Mouse (Mus musculus): Measurements from ENCODE around the gene Mlph. TPM values are rescaled to one million over a fixed set of nuclear protein-coding genes. Genes with fewer than 3 reads are reported as not detected.

The Mlph gene
- polyA plus RNA-seq, 1 experiment = 0.89 TPM

GRCm38 (mm10) chr1:90926030-90926429 is 11.1 kb downstream of the Mlph start:
- WGBS = 73% methylated on average over 4 of the region's 4 CpGs
- Histone ChIP-seq H3K4me3 (ENCODE audit: extremely low read depth, insufficient read depth, insufficient read length) (no peak overlapping the region), H3K27ac (ENCODE audit: insufficient read depth, low read length) (no peak overlapping the region), H3K4me1 (ENCODE audit: control insufficient read depth, insufficient read depth, insufficient read length) (no peaks in the 10 kb centered on the region), H3K36me3 (ENCODE audit: control insufficient read depth, insufficient read depth, low read length) (no peaks in the 10 kb centered on the region), H3K27me3 (ENCODE audit: control insufficient read depth, insufficient read depth, low read length) (no peaks in the 10 kb centered on the region)
- DNase-seq (ENCODE audit: low read depth in 1 of 2, low spot score in 2 of 2) = no peak
- no peak for TF ChIP-seq POLR2A (IDR thresholded peaks at IDR 0.05; ENCODE audit: low read depth, low read length)
- no peak for TF ChIP-seq CTCF (IDR thresholded peaks at IDR 0.05; ENCODE audit: extremely low read depth, insufficient read depth, insufficient read length, insufficient replicate concordance)

DNA sequence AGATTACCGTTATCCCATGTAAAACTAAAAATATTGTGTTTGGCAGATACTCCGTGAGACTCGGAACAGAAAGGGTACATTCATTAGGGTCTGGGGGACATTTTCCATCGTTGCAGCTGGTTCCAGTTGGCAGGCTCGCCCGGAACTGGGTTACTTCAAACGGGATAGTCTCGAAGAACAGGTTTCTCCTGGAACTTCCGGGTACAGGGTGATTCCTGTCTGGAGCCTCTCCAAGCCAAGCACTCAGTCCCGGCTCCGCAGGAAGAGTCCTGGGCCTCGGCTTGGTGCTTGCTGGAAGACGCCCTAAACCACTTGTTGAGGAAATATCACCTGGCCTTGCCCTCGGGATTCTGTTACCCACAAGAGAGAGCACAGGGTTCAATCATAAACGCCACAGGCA is 12.4 kb downstream of the Mlph start:
- no peaks in the 10 kb centered on the region for H3K4me1 ChIP-seq (ENCODE audit: control insufficient read depth, insufficient read depth, insufficient read length)
- H3K27me3 ChIP-seq (ENCODE audit: control insufficient read depth, insufficient read depth, low read length) = no peaks in the 10 kb centered on the region
- H3K36me3 ChIP-seq (ENCODE audit: control insufficient read depth, insufficient read depth, low read length) = no peaks in the 10 kb centered on the region
- DNase-seq (ENCODE audit: low read depth in 1 of 2, low spot score in 2 of 2) = no peak
- 56% methylated on average over 15 of the region's 15 CpGs for WGBS
- TF ChIP-seq CTCF (IDR thresholded peaks at IDR 0.05; ENCODE audit: extremely low read depth, insufficient read depth, insufficient read length, insufficient replicate concordance) (no peak), POLR2A (IDR thresholded peaks at IDR 0.05; ENCODE audit: low read depth, low read length) (no peak)
- no peak overlapping the region for H3K27ac ChIP-seq (ENCODE audit: insufficient read depth, low read length)
- no peak overlapping the region for H3K4me3 ChIP-seq (ENCODE audit: extremely low read depth, insufficient read depth, insufficient read length)

GRCm38 (mm10) chr1:90927929-90928574 is 13.2 kb downstream of the Mlph start:
- TF ChIP-seq POLR2A (IDR thresholded peaks at IDR 0.05; ENCODE audit: low read depth, low read length) (no peak), CTCF (IDR thresholded peaks at IDR 0.05; ENCODE audit: extremely low read depth, insufficient read depth, insufficient read length, insufficient replicate concordance) (no peak)
- Histone ChIP-seq H3K27me3 (ENCODE audit: control insufficient read depth, insufficient read depth, low read length) (no peaks in the 10 kb centered on the region), H3K27ac (ENCODE audit: insufficient read depth, low read length) (no peak overlapping the region), H3K4me1 (ENCODE audit: control insufficient read depth, insufficient read depth, insufficient read length) (no peaks in the 10 kb centered on the region), H3K36me3 (ENCODE audit: control insufficient read depth, insufficient read depth, low read length) (no peaks in the 10 kb centered on the region), H3K4me3 (ENCODE audit: extremely low read depth, insufficient read depth, insufficient read length) (no peak overlapping the region)
- 14% methylated on average over 23 of the region's 23 CpGs for WGBS
- DNase-seq (ENCODE audit: low read depth in 1 of 2, low spot score in 2 of 2) = no peak

DNA sequence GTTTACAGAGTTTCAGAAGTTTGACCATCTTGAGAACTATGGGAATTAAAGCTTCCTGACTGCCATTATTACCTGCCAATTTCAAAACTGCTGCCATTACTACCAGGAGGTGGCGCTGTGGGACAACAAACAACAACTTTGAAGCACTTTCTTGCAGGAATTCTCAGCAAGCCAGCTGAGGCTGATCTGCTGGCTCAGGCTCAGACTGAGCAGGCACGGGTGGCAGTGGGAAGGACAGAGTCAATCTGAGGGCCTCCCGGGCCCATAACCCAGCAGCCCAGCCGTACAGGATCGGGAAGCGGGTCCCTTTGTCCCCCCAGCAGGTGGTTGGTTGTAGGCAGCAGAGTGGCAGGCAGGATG is 13.7 kb downstream of the Mlph start:
- Histone ChIP-seq H3K27me3 (ENCODE audit: control insufficient read depth, insufficient read depth, low read length) (no peaks in the 10 kb centered on the region), H3K27ac (ENCODE audit: insufficient read depth, low read length) (no peak overlapping the region), H3K4me1 (ENCODE audit: control insufficient read depth, insufficient read depth, insufficient read length) (no peaks in the 10 kb centered on the region), H3K36me3 (ENCODE audit: control insufficient read depth, insufficient read depth, low read length) (no peaks in the 10 kb centered on the region), H3K4me3 (ENCODE audit: extremely low read depth, insufficient read depth, insufficient read length) (no peak overlapping the region)
- peak; percentile 15 to 27 for DNase-seq (ENCODE audit: low read depth in 1 of 2, low spot score in 2 of 2)
- TF ChIP-seq POLR2A (IDR thresholded peaks at IDR 0.05; ENCODE audit: low read depth, low read length) (no peak), CTCF (IDR thresholded peaks at IDR 0.05; ENCODE audit: extremely low read depth, insufficient read depth, insufficient read length, insufficient replicate concordance) (no peak)
- 13% methylated on average over 6 of the region's 6 CpGs for WGBS

DNA sequence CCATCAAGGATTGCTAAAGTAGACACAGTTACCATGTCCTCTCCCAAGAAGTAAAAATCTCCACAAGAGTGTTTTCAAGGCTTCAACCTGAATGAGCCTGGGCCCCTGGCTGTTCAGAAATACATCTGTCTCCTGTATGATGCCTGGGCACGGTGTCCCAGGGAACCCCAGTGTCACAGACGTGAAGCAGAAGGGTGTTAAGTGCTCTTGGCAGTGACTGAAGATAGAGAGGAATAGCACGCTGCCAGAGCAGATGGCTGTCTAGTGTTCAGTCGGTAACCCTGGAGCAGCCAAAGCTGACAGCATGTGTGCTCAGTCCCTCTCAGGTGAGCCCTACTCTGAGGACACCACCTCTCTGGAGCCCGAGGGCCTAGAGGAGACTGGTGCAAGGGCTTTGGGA is 18.1 kb downstream of the Mlph start:
- Histone ChIP-seq H3K36me3 (ENCODE audit: control insufficient read depth, insufficient read depth, low read length) (no peaks in the 10 kb centered on the region), H3K27me3 (ENCODE audit: control insufficient read depth, insufficient read depth, low read length) (no peaks in the 10 kb centered on the region), H3K27ac (ENCODE audit: insufficient read depth, low read length) (no peak overlapping the region), H3K4me1 (ENCODE audit: control insufficient read depth, insufficient read depth, insufficient read length) (no peaks in the 10 kb centered on the region), H3K4me3 (ENCODE audit: extremely low read depth, insufficient read depth, insufficient read length) (no peak overlapping the region)
- TF ChIP-seq POLR2A (IDR thresholded peaks at IDR 0.05; ENCODE audit: low read depth, low read length) (no peak), CTCF (IDR thresholded peaks at IDR 0.05; ENCODE audit: extremely low read depth, insufficient read depth, insufficient read length, insufficient replicate concordance) (no peak)
- 80% methylated on average over 5 of the region's 5 CpGs for WGBS
- DNase-seq (ENCODE audit: low read depth in 1 of 2, low spot score in 2 of 2) = no peak

GRCm38 (mm10) chr1:90936990-90937389 is 22.1 kb downstream of the Mlph start:
- no peak overlapping the region for H3K27ac ChIP-seq (ENCODE audit: insufficient read depth, low read length)
- WGBS = 90% methylated on average over 9 of the region's 9 CpGs

GRCm38 (mm10) chr1:90939980-90940379 is 25.1 kb downstream of the Mlph start:
- no peak overlapping the region for H3K27ac ChIP-seq (ENCODE audit: insufficient read depth, low read length)
- 91% methylated on average over 4 of the region's 4 CpGs for WGBS
- no peaks in the 10 kb centered on the region for H3K36me3 ChIP-seq (ENCODE audit: control insufficient read depth, insufficient read depth, low read length)
- DNase-seq (ENCODE audit: low read depth in 1 of 2, low spot score in 2 of 2) = no peak
- TF ChIP-seq CTCF (IDR thresholded peaks at IDR 0.05; ENCODE audit: extremely low read depth, insufficient read depth, insufficient read length, insufficient replicate concordance) = no peak
- no peak for TF ChIP-seq POLR2A (IDR thresholded peaks at IDR 0.05; ENCODE audit: low read depth, low read length)
- no peak overlapping the region for H3K4me3 ChIP-seq (ENCODE audit: extremely low read depth, insufficient read depth, insufficient read length)
- no peaks in the 10 kb centered on the region for H3K27me3 ChIP-seq (ENCODE audit: control insufficient read depth, insufficient read depth, low read length)
- H3K4me1 ChIP-seq (ENCODE audit: control insufficient read depth, insufficient read depth, insufficient read length) = no peaks in the 10 kb centered on the region

More at GRCm38 (mm10) chr1:90936990-90937389, 22.1 kb downstream of the Mlph start:
- DNase-seq (ENCODE audit: low read depth in 1 of 2, low spot score in 2 of 2) = no peak
- no peak overlapping the region for H3K4me3 ChIP-seq (ENCODE audit: extremely low read depth, insufficient read depth, insufficient read length)
- no peaks in the 10 kb centered on the region for H3K4me1 ChIP-seq (ENCODE audit: control insufficient read depth, insufficient read depth, insufficient read length)
- H3K36me3 ChIP-seq (ENCODE audit: control insufficient read depth, insufficient read depth, low read length) = no peaks in the 10 kb centered on the region
- TF ChIP-seq POLR2A (IDR thresholded peaks at IDR 0.05; ENCODE audit: low read depth, low read length) (no peak), CTCF (IDR thresholded peaks at IDR 0.05; ENCODE audit: extremely low read depth, insufficient read depth, insufficient read length, insufficient replicate concordance) (no peak)
- no peaks in the 10 kb centered on the region for H3K27me3 ChIP-seq (ENCODE audit: control insufficient read depth, insufficient read depth, low read length)

All from spleen, adult 2 months (tissue).